Mouse (Mus musculus) kidney, adult 10 weeks (tissue): ENCODE results near the gene Fat4. TPM values are rescaled to one million over a fixed set of nuclear protein-coding genes. Genes with fewer than 3 reads are reported as not detected.

ENCODE experiments used
- polyA plus RNA-seq: library from polyadenylated mRNA; stranded (reverse); fragments of 350-450 nt; fragmentation: Illumina TruSeq; extraction: RNeasy Lipid Tissue Mini Kit (QIAGEN cat#74804); gene quantifications from one replicate; pipeline ENCODE4 v1.2.3, GENCODE M21; 2014; ENCODE audit warnings: low read depth, low replicate concordance

Gene Fat4
- polyA plus RNA-seq: 1.4 TPM

GRCm38 (mm10) chr3:38886890-38887355, at the start of gene Fat4:
Gene Fat4, plus strand, starts transcription at chr3:38886940.

